Mouse (Mus musculus): ENCODE data around the gene Dact2. TPM values are rescaled to one million over a fixed set of nuclear protein-coding genes. Genes with fewer than 3 reads are reported as not detected.
A peak's percentile ranks its signal among the peaks of the same experiment; 100 is the strongest.

Dact2 gene
- polyA plus RNA-seq, 1 experiment from 2014 or later: 0.92 TPM

DNA sequence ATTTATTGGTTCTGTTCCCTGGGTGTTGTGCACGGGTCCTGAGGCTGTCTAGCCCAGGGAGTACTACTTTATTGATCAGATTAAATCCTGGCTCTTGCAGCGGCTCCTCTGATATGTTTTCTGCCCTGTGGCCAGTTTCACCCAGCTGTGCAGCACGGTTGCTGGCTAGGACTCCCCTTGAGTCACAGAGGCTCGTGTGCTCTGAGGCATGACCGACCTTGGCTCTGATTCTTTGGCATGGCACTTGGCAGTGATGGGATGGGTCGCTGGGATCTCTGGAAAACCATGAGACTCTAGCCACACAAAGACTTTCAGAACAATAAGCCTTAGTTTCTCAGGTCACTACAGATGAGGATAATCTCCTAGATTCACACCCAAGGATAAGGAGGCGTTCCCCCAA lies 8.7 kb upstream of the Dact2 start:
- Histone ChIP-seq H3K27ac (no peak overlapping the region), H3K4me2 (no peak overlapping the region), H3K9me3 (no peaks in the 10 kb centered on the region), H3K36me3 (no peaks in the 10 kb centered on the region), H3K27me3 (peaks cover 4% of the 10 kb centered on the region; the same call in 1 of the 2 replicates), H3K4me1 (replicated peaks) (no peaks in the 10 kb centered on the region), H3K9ac (replicated peaks) (no peak overlapping the region), H3K4me3 (replicated peaks) (no peak overlapping the region)
- ATAC-seq (ENCODE audit: insufficient number of reproducible peaks, insufficient read depth, low FRiP score, low TSS enrichment, low read depth): no peak
- 74% methylated on average over 7 of the region's 7 CpGs for WGBS

DNA sequence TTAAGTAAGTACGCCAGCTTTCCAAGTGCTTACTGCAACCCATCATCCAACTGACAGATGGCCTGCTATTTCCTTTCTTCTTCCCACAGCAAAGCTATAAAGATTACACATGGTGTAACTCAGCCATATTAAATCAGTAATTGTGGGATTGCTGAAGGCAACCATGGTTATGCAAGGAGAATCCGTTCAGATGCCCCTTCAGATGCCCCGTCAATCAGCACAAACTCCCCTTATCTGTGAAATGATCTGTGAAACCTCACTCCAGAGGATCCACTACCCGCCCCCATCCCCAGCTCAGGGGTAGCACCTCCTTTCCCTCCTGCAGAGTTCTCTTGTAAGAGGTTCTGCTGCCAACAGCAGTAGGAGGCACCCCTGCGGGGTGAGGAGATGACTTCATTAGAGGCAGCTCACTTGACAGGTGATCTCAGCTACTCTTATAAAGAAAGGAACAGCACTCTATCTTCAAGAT lies 3.0 kb upstream of the Dact2 start:
- H3K36me3 ChIP-seq: no peaks in the 10 kb centered on the region
- H3K27ac ChIP-seq: no peak overlapping the region
- H3K9ac ChIP-seq (replicated peaks): no peak overlapping the region
- peaks cover 13% of the 10 kb centered on the region for H3K4me1 ChIP-seq (replicated peaks)
- H3K4me2 ChIP-seq: no peak overlapping the region
- no peak for ATAC-seq (ENCODE audit: insufficient number of reproducible peaks, insufficient read depth, low FRiP score, low TSS enrichment, low read depth)
- no peaks in the 10 kb centered on the region for H3K9me3 ChIP-seq
- 11% methylated on average over 5 of the region's 5 CpGs for WGBS
- no peak overlapping the region for H3K4me3 ChIP-seq (replicated peaks)
- peaks cover 57% of the 10 kb centered on the region for H3K27me3 ChIP-seq

DNA sequence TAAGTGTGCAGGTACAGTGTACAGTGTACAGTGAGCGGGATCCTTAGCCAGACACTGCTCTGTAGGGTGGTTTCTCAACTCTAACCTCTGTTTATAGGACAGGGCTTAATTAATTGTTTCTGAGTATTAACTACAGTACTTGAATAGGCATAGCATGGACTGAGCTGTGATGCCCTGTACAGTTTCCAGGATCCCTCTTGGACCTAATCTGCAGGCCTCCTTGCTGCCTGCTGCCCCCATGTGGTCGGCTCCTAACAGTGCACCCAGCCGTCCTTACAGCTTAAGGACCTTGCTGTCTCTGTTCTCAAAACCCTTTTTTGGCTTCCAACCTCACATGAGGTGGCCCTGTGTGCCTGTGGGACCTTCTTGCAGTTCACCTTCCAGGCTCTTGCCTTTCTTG lies 2.0 kb upstream of the Dact2 start:
- H3K27me3 ChIP-seq: peaks cover 67% of the 10 kb centered on the region
- 34% methylated on average over 3 of the region's 3 CpGs for WGBS
- 0 out of 2 replicates have a peak, but pooled peaks have one; percentile 21 for ATAC-seq (ENCODE audit: insufficient number of reproducible peaks, insufficient read depth, low FRiP score, low TSS enrichment, low read depth)

DNA sequence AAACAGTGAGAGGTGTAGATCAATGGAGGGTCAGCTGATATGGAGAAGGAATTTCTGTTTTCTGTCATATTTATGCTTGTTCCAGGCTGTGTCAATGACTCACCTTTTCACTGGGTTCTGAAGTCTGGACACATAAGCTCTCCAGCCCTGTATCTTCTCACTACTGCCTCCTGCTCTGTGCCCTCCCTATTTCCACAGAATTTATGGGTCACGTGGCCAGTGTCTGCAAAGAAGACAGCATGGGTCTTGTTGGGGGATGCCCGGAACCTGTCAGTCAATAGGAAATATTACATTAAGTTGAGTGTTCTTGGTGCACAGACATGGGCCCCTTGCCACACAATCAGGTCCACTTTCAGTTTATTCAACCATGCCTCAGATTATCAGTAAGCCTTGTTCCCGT lies 1.1 kb upstream of the Dact2 start:
- ATAC-seq (ENCODE audit: insufficient number of reproducible peaks, insufficient read depth, low FRiP score, low TSS enrichment, low read depth): no peak
- no peak overlapping the region for H3K27ac ChIP-seq
- H3K9me3 ChIP-seq: no peaks in the 10 kb centered on the region
- no peak overlapping the region for H3K9ac ChIP-seq (replicated peaks)
- peaks cover 68% of the 10 kb centered on the region for H3K27me3 ChIP-seq
- peaks cover 31% of the 10 kb centered on the region for H3K4me1 ChIP-seq (replicated peaks)
- no peak overlapping the region for H3K4me2 ChIP-seq
- no peak overlapping the region for H3K4me3 ChIP-seq (replicated peaks)
- 68% methylated on average over 3 of the region's 3 CpGs for WGBS
- no peaks in the 10 kb centered on the region for H3K36me3 ChIP-seq

More for the DNA sequence above, 2.0 kb upstream of the Dact2 start:
- Histone ChIP-seq H3K4me2 (no peak overlapping the region), H3K4me1 (replicated peaks) (peaks cover 23% of the 10 kb centered on the region), H3K27ac (no peak overlapping the region), H3K9me3 (no peaks in the 10 kb centered on the region), H3K36me3 (no peaks in the 10 kb centered on the region), H3K9ac (replicated peaks) (no peak overlapping the region), H3K4me3 (replicated peaks) (no peak overlapping the region)

DNA sequence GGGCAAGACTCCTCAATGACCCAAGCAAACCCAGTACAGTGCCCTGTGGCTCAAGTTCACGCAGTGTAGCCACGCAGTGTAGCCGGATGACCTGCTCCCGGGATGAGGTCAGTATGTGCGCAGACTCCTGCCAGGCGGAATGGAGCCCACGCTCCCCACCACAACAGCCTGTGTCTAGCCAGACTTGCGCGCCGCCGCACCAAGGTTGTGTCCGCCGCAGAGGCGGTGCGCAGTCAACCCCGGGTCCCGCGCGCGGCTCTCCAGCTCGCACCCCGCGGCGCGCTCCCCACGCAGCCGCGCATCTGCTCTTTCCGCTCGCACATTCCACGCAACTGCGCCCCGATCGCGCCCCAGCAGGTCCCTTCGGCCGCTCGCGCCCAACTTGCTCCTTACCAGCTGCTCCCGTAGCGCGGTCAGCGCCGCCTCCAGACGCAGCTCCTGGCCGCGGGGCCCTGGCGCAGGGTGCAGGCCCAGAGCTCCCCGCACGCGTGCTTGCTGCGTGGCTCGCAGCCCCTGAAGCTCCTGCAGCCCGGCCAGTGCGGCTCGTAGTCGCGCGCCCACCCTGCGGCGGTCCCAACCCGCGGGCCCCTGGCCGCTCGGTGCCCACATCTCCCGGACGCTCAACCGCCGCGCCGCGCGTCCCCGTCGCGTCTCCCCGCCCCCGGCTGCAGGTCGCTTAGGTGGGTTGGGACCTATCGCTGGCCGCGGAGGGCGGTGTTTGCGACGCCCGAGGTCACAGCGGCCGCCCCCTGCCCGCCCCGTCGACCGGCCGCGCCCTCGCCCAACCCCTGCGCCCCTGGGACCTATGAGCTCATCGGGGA lies 773 bp downstream of the Dact2 start:
- Histone ChIP-seq H3K27ac (0 out of 2 replicates have a peak overlapping the region, but pooled peaks have one; percentile 12), H3K27me3 (peaks cover 68% of the 10 kb centered on the region)
- ATAC-seq (ENCODE audit: insufficient number of reproducible peaks, insufficient read depth, low FRiP score, low TSS enrichment, low read depth): peak; percentile 16; the same call in 1 of the 2 replicates

DNA sequence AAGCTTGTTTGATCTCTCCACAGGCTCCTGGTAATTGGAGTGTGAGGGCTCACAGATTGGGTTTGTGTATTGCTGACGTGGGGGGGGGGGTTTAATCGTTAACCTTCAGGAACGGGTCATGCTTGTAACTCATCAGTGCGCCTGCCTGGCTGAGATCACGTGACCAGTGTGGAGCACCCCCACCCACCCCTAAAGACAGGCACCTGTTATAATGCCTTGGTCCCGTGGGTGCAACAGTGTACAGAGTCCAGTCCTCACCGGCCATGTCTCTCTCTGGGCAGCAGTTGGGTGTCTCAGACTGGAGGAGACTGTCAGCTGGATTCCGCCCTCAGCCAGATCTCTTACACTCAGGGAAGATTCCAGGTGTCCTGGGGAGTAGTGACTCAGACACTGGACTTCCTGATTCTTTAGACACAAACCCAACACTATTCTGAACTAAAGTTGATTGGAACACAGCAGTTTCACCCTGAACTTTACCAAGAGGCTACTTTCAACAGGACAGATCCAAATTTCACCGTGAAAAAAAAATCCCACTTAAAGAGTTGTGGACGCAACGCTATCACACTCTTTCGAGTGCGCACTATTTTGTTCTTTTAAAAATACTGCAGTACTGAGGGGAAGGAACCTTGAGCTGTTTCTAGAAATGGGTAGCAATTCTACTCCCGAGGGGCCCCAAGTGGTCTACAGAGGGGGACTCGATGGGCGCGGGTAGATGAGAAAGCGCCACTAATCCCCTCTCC lies 1.6 kb downstream of the Dact2 start:
- 2% methylated on average over 18 of the region's 18 CpGs for WGBS
- Histone ChIP-seq H3K4me1 (replicated peaks) (peaks cover 42% of the 10 kb centered on the region), H3K9ac (replicated peaks) (no peak overlapping the region), H3K27ac (no peak overlapping the region), H3K4me2 (peak overlapping the region; percentile 93), H3K27me3 (peaks cover 61% of the 10 kb centered on the region), H3K4me3 (replicated peaks) (peak overlapping the region; percentile 69), H3K9me3 (no peaks in the 10 kb centered on the region), H3K36me3 (0 out of 2 replicates have a peak, but pooled peaks cover 4% of the 10 kb centered on the region)
- no peak for ATAC-seq (ENCODE audit: insufficient number of reproducible peaks, insufficient read depth, low FRiP score, low TSS enrichment, low read depth)

More for the DNA sequence above, 773 bp downstream of the Dact2 start:
- Histone ChIP-seq H3K9ac (replicated peaks) (peak overlapping the region; percentile 67), H3K4me2 (peak overlapping the region; percentile 93), H3K4me3 (replicated peaks) (peak overlapping the region; percentile 69), H3K36me3 (no peaks in the 10 kb centered on the region), H3K4me1 (replicated peaks) (peaks cover 42% of the 10 kb centered on the region), H3K9me3 (no peaks in the 10 kb centered on the region)
- under 1% methylated on average over 96 of the region's 97 CpGs for WGBS

DNA sequence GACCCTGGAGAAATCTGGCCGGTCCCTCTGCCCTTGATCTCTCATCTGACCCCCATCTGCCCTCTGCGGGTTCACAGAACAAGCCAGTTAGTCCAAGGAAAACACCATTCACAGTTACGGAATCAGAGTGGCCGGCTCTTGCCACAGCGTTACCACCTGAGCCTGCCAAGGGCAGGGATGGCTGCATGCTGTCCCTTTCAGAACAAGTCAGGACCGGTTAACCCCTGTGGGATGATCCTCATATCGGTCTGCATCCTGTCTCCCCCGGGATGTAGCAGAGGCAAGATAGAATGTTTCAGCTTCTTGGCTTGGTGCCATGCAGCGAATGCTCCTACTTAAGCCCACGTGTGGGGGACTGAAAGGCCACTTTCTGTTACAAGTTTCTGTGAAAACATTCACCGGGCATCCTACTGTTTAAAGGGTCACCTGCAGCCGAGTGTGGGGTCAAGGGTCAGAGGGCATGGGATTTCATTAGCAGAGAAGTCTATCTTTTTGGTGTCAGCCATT lies 2.8 kb downstream of the Dact2 start:
- Histone ChIP-seq H3K27ac (no peak overlapping the region), H3K4me2 (peak overlapping the region; percentile 24), H3K36me3 (peaks cover 4% of the 10 kb centered on the region; the same call in 1 of the 2 replicates), H3K27me3 (peaks cover 51% of the 10 kb centered on the region), H3K4me1 (replicated peaks) (peaks cover 42% of the 10 kb centered on the region), H3K9ac (replicated peaks) (no peak overlapping the region), H3K9me3 (no peaks in the 10 kb centered on the region), H3K4me3 (replicated peaks) (no peak overlapping the region)
- ATAC-seq (ENCODE audit: insufficient number of reproducible peaks, insufficient read depth, low FRiP score, low TSS enrichment, low read depth): no peak
- WGBS: 18% methylated on average over 12 of the region's 12 CpGs

DNA sequence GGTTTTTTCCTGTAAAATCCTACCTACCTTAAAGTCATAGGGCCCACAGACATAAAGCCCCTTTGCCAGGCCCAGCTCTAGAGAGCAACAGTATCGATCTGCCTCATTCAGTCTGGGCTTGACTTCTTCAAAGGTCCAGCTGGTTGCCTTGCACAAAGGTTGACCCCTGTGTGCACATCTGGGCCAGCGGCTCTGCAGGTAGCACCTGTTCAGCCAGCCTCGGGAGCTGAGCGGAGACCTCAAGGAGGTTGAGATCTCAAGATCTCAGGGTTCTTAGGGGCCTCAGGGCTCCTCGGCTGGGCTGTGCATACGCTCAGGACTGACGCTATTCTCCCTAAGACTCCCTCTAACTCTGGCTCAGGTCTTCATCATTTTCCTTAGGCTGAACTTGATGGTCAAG lies 3.9 kb downstream of the Dact2 start:
- H3K27me3 ChIP-seq: peaks cover 42% of the 10 kb centered on the region

DNA sequence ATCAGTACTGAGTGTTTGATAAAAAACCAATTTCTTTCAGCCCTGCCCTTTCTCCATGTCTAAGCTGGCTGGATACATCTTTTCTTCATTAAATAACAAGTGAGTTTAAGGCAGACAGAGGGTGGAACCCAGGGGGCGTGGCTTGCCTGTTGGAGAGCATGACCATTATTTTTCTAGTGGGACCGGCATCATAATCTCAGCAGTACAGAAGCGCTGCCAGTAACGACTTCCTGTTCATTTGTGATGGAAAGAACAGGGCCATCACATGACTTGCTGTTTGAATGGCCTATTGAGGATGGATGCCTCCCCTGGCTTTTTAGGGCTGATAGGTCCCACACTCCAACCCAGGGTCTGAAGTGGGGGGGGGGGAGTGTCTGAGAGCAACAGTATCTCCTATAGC lies 4.5 kb downstream of the Dact2 start:
- 38% methylated on average over 4 of the region's 4 CpGs for WGBS
- Histone ChIP-seq H3K27ac (no peak overlapping the region), H3K4me3 (replicated peaks) (no peak overlapping the region), H3K36me3 (peaks cover 11% of the 10 kb centered on the region; the same call in 1 of the 2 replicates), H3K4me1 (replicated peaks) (peaks cover 42% of the 10 kb centered on the region), H3K9me3 (no peaks in the 10 kb centered on the region), H3K9ac (replicated peaks) (no peak overlapping the region), H3K27me3 (peaks cover 36% of the 10 kb centered on the region), H3K4me2 (no peak overlapping the region)
- no peak for ATAC-seq (ENCODE audit: insufficient number of reproducible peaks, insufficient read depth, low FRiP score, low TSS enrichment, low read depth)

More for the DNA sequence above, 3.9 kb downstream of the Dact2 start:
- no peak overlapping the region for H3K4me3 ChIP-seq (replicated peaks)
- no peaks in the 10 kb centered on the region for H3K9me3 ChIP-seq
- no peak overlapping the region for H3K4me2 ChIP-seq
- 84% methylated on average over 7 of the region's 7 CpGs for WGBS
- 0 out of 2 replicates have a peak overlapping the region, but pooled peaks have one; percentile 18 for H3K9ac ChIP-seq (replicated peaks)
- peaks cover 42% of the 10 kb centered on the region for H3K4me1 ChIP-seq (replicated peaks)
- H3K27ac ChIP-seq: no peak overlapping the region
- H3K36me3 ChIP-seq: peaks cover 9% of the 10 kb centered on the region; the same call in 1 of the 2 replicates
- no peak for ATAC-seq (ENCODE audit: insufficient number of reproducible peaks, insufficient read depth, low FRiP score, low TSS enrichment, low read depth)

DNA sequence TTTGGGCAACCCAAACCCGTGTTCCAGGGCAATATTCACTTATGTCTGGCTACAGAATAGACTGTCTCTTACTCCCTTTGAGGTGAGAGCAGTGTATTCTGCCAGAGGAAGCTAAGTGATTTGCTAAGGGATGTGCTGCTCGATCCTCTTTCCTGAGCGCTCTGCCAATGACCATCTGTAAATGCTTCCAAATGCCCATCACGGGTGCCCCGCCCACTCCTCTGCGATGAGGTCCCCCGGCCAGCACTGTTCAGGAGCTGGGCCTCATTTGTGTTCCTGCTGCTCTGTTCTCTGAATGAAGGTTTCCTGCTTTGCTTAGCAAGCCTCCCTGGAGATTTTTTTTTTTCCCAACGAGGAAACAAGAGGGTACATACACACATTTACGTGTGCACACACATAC lies 11.2 kb downstream of the Dact2 start:
- H3K27ac ChIP-seq: no peak overlapping the region
- ATAC-seq (ENCODE audit: insufficient number of reproducible peaks, insufficient read depth, low FRiP score, low TSS enrichment, low read depth): no peak
- 43% methylated on average over 9 of the region's 9 CpGs for WGBS

DNA sequence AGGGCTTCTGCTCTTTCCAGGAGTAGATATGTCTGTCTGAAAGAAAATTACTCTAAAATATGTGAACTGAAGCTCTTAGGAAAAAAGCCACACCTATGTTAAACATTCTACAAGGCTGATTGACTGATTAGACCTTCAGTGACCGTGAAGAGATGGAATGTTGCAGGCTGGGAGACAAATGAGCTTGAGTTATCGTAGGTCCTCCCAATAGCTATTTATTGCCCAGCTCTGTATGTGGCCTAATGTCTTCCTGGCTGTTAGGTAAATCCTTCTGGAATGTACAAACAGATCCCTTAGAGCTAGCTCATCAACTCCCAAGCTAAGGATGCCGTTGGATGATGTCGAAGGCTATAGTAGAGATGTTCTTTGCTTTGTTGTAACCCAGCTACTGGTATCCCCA lies 11.7 kb downstream of the Dact2 start:
- Histone ChIP-seq H3K27me3 (0 out of 2 replicates have a peak, but pooled peaks cover under 1% of the 10 kb centered on the region), H3K36me3 (peaks cover 8% of the 10 kb centered on the region; the same call in 1 of the 2 replicates), H3K4me3 (replicated peaks) (no peak overlapping the region), H3K4me1 (replicated peaks) (0 out of 2 replicates have a peak, but pooled peaks cover 2% of the 10 kb centered on the region), H3K9ac (replicated peaks) (no peak overlapping the region), H3K27ac (no peak overlapping the region), H3K4me2 (no peak overlapping the region), H3K9me3 (0 out of 2 replicates have a peak, but pooled peaks cover 3% of the 10 kb centered on the region)
- ATAC-seq (ENCODE audit: insufficient number of reproducible peaks, insufficient read depth, low FRiP score, low TSS enrichment, low read depth): no peak
- WGBS: 47% methylated on average over 4 of the region's 4 CpGs

More for the DNA sequence above, 11.2 kb downstream of the Dact2 start:
- Histone ChIP-seq H3K36me3 (peaks cover 11% of the 10 kb centered on the region; the same call in 1 of the 2 replicates), H3K9me3 (0 out of 2 replicates have a peak, but pooled peaks cover 3% of the 10 kb centered on the region), H3K4me3 (replicated peaks) (no peak overlapping the region), H3K4me2 (no peak overlapping the region), H3K27me3 (no peaks in the 10 kb centered on the region), H3K9ac (replicated peaks) (no peak overlapping the region), H3K4me1 (replicated peaks) (0 out of 2 replicates have a peak, but pooled peaks cover 2% of the 10 kb centered on the region)
